Mouse (Mus musculus) myocyte (in vitro differentiated cells): Measurements from ENCODE around the gene Eif1ax.

Experiments
- CEBPB ChIP-seq: IDR thresholded peaks from 2 replicates; pipeline ENCODE4 v1.6.1; 2011; ENCODE audit warnings: mild to moderate bottlenecking, moderate library complexity; ENCODE audit not compliant: poor library complexity, insufficient read depth, severe bottlenecking
- E2F4 ChIP-seq: IDR thresholded peaks from one replicate; pipeline ENCODE4 v1.6.1; 2011; ENCODE audit warnings: mild to moderate bottlenecking, control low read depth, moderate library complexity; ENCODE audit not compliant: insufficient read depth
- MAX ChIP-seq: IDR thresholded peaks from one replicate; pipeline ENCODE4 v1.6.1; 2011; ENCODE audit warnings: low read depth, mild to moderate bottlenecking, control low read depth
- POLR2A ChIP-seq: IDR thresholded peaks from one replicate; pipeline ENCODE4 v1.6.1; 2011; ENCODE audit warnings: low read depth, mild to moderate bottlenecking, control low read depth, moderate library complexity; ENCODE audit not compliant: insufficient read length
- TCF12 ChIP-seq: IDR thresholded peaks from one replicate; pipeline ENCODE4 v1.6.1; 2011; ENCODE audit warnings: mild to moderate bottlenecking, control low read depth; ENCODE audit not compliant: poor library complexity, insufficient read depth, severe bottlenecking
- USF1 ChIP-seq: IDR thresholded peaks from one replicate; pipeline ENCODE4 v1.6.1; 2011; ENCODE audit warnings: low read depth, mild to moderate bottlenecking, control low read depth, moderate library complexity

- TF ChIP-seq POLR2A (no peak), MAX (no peak), E2F4 (no peak), CEBPB (no peak), USF1 (no peak), TCF12 (no peak)
Measured at GRCm38 (mm10) chrX:159364506-159364905, 7.5 kb upstream of the Eif1ax start.
